Mouse (Mus musculus) spleen, adult 2 months (tissue): ENCODE results near the gene Txnl4b.

Source experiments
- CTCF ChIP-seq: fragments of 200-500 bp; IDR thresholded peaks from 2 replicates; pipeline ENCODE4 v1.5.1; 2011; ENCODE audit warnings: mild to moderate bottlenecking, inconsistent platforms; ENCODE audit not compliant: insufficient read depth, insufficient read length, insufficient replicate concordance; ENCODE audit errors: extremely low read depth
- POLR2A ChIP-seq: fragments of 200-500 bp; IDR thresholded peaks from 2 replicates; pipeline ENCODE4 v1.6.1; 2011; ENCODE audit warnings: low read depth, low read length, inconsistent platforms

- TF ChIP-seq CTCF: no peak
- no peak for TF ChIP-seq POLR2A
These were observed 25.2 kb downstream of the Txnl4b start for GRCm38 (mm10) chr8:109590901-109591300.
